Mouse (Mus musculus) midbrain, embryonic 13.5 days (tissue): Measurements from ENCODE around the gene Cd300c. TPM values are rescaled to one million over a fixed set of nuclear protein-coding genes. Genes with fewer than 3 reads are reported as not detected.
"Not testable (repeated sequence)": the region's sequence is repeated elsewhere in the genome, so short reads cannot be mapped to it uniquely, and the experiment has no call there.

ENCODE experiments used
- ATAC-seq: fragments of 200-750 bp; cut with Nextera tagmentation; 2 replicates; pipeline ENCODE4 v1.8.0; 2017; ENCODE audit warnings: mild to moderate bottlenecking, moderate TSS enrichment, moderate library complexity
- H3K27ac ChIP-seq: fragments of 300-500 bp; sonication (generic); 2 replicates; pipeline ENCODE4 v1.5.1; 2015; ENCODE audit warnings: inconsistent platforms, mild to moderate bottlenecking, moderate library complexity
- H3K27me3 ChIP-seq: fragments of 300-500 bp; sonication (generic); 2 replicates; pipeline ENCODE4 v1.6.1; 2015; ENCODE audit warnings: mild to moderate bottlenecking, inconsistent platforms
- H3K36me3 ChIP-seq: fragments of 300-500 bp; sonication (generic); 2 replicates; pipeline ENCODE4 v1.6.1; 2015; ENCODE audit warnings: mild to moderate bottlenecking, inconsistent platforms
- H3K4me1 ChIP-seq: fragments of 300-500 bp; sonication (generic); replicated peaks from 2 replicates; pipeline ENCODE4 v1.6.1; 2015; ENCODE audit warnings: inconsistent platforms
- H3K4me2 ChIP-seq: fragments of 300-500 bp; sonication (generic); replicated peaks from 2 replicates; pipeline ENCODE4 v1.6.1; 2015; ENCODE audit warnings: moderate library complexity, mild to moderate bottlenecking, inconsistent platforms
- H3K4me3 ChIP-seq: fragments of 300-500 bp; sonication (generic); replicated peaks from 2 replicates; pipeline ENCODE4 v1.5.1; 2015; ENCODE audit warnings: mild to moderate bottlenecking, inconsistent platforms
- H3K9ac ChIP-seq: fragments of 300-500 bp; sonication (generic); replicated peaks from 2 replicates; pipeline ENCODE4 v1.6.1; 2015; ENCODE audit warnings: mild to moderate bottlenecking, inconsistent platforms
- H3K9me3 ChIP-seq: fragments of 300-500 bp; sonication (generic); 2 replicates; pipeline ENCODE4 v1.6.1; 2016; ENCODE audit warnings: mild to moderate bottlenecking, inconsistent platforms
- WGBS: fragments of 180-500 bp; shearing (Covaris S2); methylation state at CpG from one replicate; pipeline ENCODE4 v1.1.7; 2015; 5-methylcytosine and 5-hydroxymethylcytosine counted together
- polyA plus RNA-seq: library from polyadenylated mRNA; unstranded; fragments of >200 nt; fragmentation: Nextera tagmentation; extraction: Ambion mirVana; gene quantifications from 2 replicates; pipeline ENCODE4 v1.2.1, GENCODE M21; 2015

Gene Cd300c
- polyA plus RNA-seq = not detected in 2 replicates

- ATAC-seq = no peak
Measured at GRCm38 (mm10) chr11:114968752-114969207, at the start of gene Cd300c. Gene Cd300c (minus strand): TSS chr11:114969157.

GRCm38 (mm10) chr11:115016093-115016492 lies 47.1 kb upstream of the Cd300c start, which contains the start of gene Cd300ld2:
Gene Cd300ld2 (minus strand): TSS chr11:115016193.
- ATAC-seq = not testable (repeated sequence)

More at GRCm38 (mm10) chr11:114968752-114969207, at the start of gene Cd300c:
- H3K9ac ChIP-seq = no peak within 1 kb of the TSS
- no peaks in the 10 kb centered on the region for H3K27me3 ChIP-seq
- H3K9me3 ChIP-seq = peaks cover 12% of the 10 kb centered on the region
- H3K4me1 ChIP-seq = no peaks in the 10 kb centered on the region
- no peak within 1 kb of the TSS for H3K4me3 ChIP-seq
- 87% methylated on average over 9 of the region's 9 CpGs for WGBS
- H3K4me2 ChIP-seq = no peak within 1 kb of the TSS
- H3K27ac ChIP-seq = no peak within 1 kb of the TSS
- no peaks in the 10 kb centered on the region for H3K36me3 ChIP-seq

GRCm38 (mm10) chr11:115004070-115004469 lies 35.1 kb upstream of the Cd300c start:
- no peak overlapping the region for H3K4me3 ChIP-seq
- H3K27ac ChIP-seq = no peak overlapping the region
- H3K4me2 ChIP-seq = no peak overlapping the region
- H3K4me1 ChIP-seq = no peaks in the 10 kb centered on the region
- no peak for ATAC-seq
- no peak overlapping the region for H3K9ac ChIP-seq
- no peaks in the 10 kb centered on the region for H3K27me3 ChIP-seq
- H3K9me3 ChIP-seq = no peaks in the 10 kb centered on the region
- H3K36me3 ChIP-seq = no peaks in the 10 kb centered on the region
- WGBS = 85% methylated on average over 5 of the region's 5 CpGs

More at GRCm38 (mm10) chr11:115016093-115016492, 47.1 kb upstream of the Cd300c start, which contains the start of gene Cd300ld2:
- not testable (repeated sequence) for H3K4me1 ChIP-seq, H3K4me2 ChIP-seq, H3K27ac ChIP-seq, H3K36me3 ChIP-seq, H3K9me3 ChIP-seq, H3K27me3 ChIP-seq, H3K9ac ChIP-seq, H3K4me3 ChIP-seq
- no CpG with 5 or more reads among the region's 7 CpGs for WGBS

DNA sequence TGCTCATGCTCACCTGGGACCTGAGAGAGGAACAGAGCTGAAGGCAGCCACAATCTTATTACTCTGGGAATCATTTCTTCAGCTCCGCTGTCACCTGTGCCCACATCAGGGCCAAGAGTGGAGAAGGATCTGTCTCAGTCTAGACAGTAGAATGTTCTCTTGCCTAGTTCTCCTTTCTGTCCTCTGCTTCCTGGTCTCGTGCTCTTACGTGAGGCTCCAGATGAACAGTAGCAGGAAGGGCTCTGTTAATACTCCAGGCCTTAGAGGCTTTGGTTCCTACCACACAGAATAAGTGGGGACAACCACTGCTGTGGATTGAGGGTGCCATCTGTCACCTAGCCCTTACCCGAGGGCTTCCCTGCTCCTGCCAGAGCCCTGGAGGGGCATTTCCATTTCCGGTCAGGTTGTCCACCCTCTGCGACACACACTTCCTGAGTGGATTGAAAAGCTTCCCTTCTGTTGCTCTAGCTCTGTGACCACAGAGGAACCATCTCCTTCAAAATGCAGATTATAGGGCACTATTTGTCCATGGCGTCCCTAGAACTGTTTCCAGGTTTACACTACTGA lies 32.6 kb upstream of the Cd300c start, which contains the start of gene Cd300c2:
TSS of gene Cd300c2 (minus strand) at position 407 of the 567 bp plus-strand sequence.
- H3K4me2 ChIP-seq = no peak within 1 kb of the TSS
- no peaks in the 10 kb centered on the region for H3K9me3 ChIP-seq
- no peak for ATAC-seq
- no peaks in the 10 kb centered on the region for H3K4me1 ChIP-seq
- H3K4me3 ChIP-seq = no peak within 1 kb of the TSS
- no peak within 1 kb of the TSS for H3K27ac ChIP-seq
- H3K36me3 ChIP-seq = no peaks in the 10 kb centered on the region
- no peak within 1 kb of the TSS for H3K9ac ChIP-seq
- H3K27me3 ChIP-seq = no peaks in the 10 kb centered on the region
- 87% methylated on average over 7 of the region's 7 CpGs for WGBS

- Histone ChIP-seq H3K4me3 (no peak within 1 kb of the TSS), H3K27me3 (no peaks in the 10 kb centered on the region), H3K4me2 (no peak within 1 kb of the TSS), H3K9me3 (no peaks in the 10 kb centered on the region), H3K4me1 (no peaks in the 10 kb centered on the region), H3K27ac (no peak within 1 kb of the TSS), H3K36me3 (no peaks in the 10 kb centered on the region), H3K9ac (no peak within 1 kb of the TSS)
- no peak for ATAC-seq
- WGBS = 79% methylated on average over 4 of the region's 4 CpGs
Measured at GRCm38 (mm10) chr11:114989793-114990192, 20.8 kb upstream of the Cd300c start, which contains the start of gene Cd300ld. Gene Cd300ld (minus strand): TSS chr11:114989922.

GRCm38 (mm10) chr11:114981866-114982265 lies 12.9 kb upstream of the Cd300c start:
- Histone ChIP-seq H3K9me3 (peaks cover 27% of the 10 kb centered on the region), H3K4me1 (no peaks in the 10 kb centered on the region), H3K27me3 (no peaks in the 10 kb centered on the region), H3K4me3 (no peak overlapping the region), H3K4me2 (no peak overlapping the region), H3K36me3 (no peaks in the 10 kb centered on the region), H3K9ac (no peak overlapping the region), H3K27ac (no peak overlapping the region)
- WGBS = 79% methylated on average over 4 of the region's 4 CpGs
- no peak for ATAC-seq

DNA sequence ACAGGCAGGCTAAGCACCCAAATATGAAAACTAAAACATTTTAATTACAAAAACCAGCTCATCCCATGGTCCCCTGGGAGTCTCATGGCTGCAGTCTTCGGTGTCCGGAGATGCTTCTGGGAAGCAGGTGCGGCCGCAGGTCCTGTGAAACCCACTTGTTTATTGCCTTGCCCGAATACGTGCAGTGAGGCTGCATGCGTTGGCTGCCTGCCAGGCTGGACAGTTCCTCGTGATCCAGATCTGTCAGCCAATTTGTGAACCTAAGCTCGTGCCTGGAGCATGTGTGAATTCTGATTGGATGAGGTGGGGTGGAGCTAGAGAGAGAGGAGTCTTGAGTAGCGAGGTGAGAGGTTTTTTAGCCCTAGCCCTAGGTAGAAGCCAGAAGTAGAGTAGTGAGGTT lies 3.8 kb upstream of the Cd300c start:
- 81% methylated on average over 10 of the region's 10 CpGs for WGBS
- no peak for ATAC-seq
- H3K36me3 ChIP-seq = no peaks in the 10 kb centered on the region
- H3K4me3 ChIP-seq = no peak overlapping the region
- H3K9me3 ChIP-seq = peaks cover 25% of the 10 kb centered on the region
- H3K27me3 ChIP-seq = no peaks in the 10 kb centered on the region
- H3K4me2 ChIP-seq = no peak overlapping the region
- H3K4me1 ChIP-seq = no peaks in the 10 kb centered on the region
- H3K27ac ChIP-seq = no peak overlapping the region
- H3K9ac ChIP-seq = no peak overlapping the region

GRCm38 (mm10) chr11:114965182-114965828 lies 3.7 kb downstream of the Cd300c start:
- WGBS = 68% methylated on average over 3 of the region's 3 CpGs
- Histone ChIP-seq H3K9ac (no peak overlapping the region), H3K27ac (no peak overlapping the region), H3K4me3 (no peak overlapping the region), H3K27me3 (no peaks in the 10 kb centered on the region), H3K4me2 (no peak overlapping the region), H3K9me3 (no peaks in the 10 kb centered on the region), H3K4me1 (no peaks in the 10 kb centered on the region), H3K36me3 (no peaks in the 10 kb centered on the region)
- no peak for ATAC-seq

DNA sequence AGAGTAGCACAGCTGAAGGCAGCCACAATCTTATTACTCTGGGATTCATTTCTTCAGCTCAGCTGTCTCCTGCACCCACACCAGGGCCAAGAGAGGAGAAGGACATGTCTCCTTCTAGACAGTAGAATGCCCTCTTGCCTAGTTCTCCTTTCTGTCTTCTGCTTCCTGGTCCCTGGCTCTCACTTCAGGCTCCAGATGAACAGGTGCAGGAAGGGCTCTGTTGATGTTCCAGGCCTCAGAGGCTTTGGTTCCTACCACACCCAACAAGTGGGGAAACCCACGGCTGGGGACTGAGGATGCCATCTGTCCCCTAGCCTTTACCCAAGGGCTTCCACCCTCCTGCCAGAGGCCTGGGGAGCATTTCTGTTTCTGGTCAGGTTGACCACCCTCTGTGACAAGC lies 8.6 kb downstream of the Cd300c start:
- H3K27ac ChIP-seq = no peak overlapping the region
- no peak overlapping the region for H3K4me2 ChIP-seq
- no peak overlapping the region for H3K9ac ChIP-seq
- no peaks in the 10 kb centered on the region for H3K36me3 ChIP-seq
- 77% methylated on average over 1 of the region's 1 CpGs for WGBS
- no peaks in the 10 kb centered on the region for H3K27me3 ChIP-seq
- ATAC-seq = no peak
- no peaks in the 10 kb centered on the region for H3K4me1 ChIP-seq
- H3K4me3 ChIP-seq = no peak overlapping the region
- H3K9me3 ChIP-seq = no peaks in the 10 kb centered on the region

DNA sequence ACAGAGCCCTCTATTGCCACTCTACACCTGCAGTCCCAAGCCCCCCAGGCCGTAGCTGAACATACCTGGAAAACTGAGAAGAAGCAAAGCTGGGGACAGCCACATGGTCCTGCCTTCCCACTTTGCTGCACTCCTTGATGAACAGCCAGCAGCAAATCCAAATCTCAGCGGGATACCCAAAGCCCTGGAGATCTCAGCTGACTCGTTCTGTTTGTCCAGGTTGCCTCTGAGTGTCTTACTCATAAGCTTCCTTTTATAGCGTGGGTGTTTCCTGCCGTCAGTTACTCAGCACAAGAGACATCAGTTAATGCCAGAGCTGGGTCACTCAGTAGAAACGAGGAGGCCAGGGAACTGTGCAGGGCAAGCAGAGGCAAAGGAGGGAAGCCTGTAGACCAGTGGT lies 34.8 kb downstream of the Cd300c start, which contains the start of gene Cd300lb:
TSS of gene Cd300lb (minus strand) at position 243 of the 400 bp plus-strand sequence.
- ATAC-seq = no peak
- no peaks in the 10 kb centered on the region for H3K27me3 ChIP-seq
- H3K36me3 ChIP-seq = no peaks in the 10 kb centered on the region
- H3K9me3 ChIP-seq = no peaks in the 10 kb centered on the region
- H3K9ac ChIP-seq = no peak within 1 kb of the TSS
- no peaks in the 10 kb centered on the region for H3K4me1 ChIP-seq
- no peak within 1 kb of the TSS for H3K4me3 ChIP-seq
- 63% methylated on average over 6 of the region's 6 CpGs for WGBS
- no peak within 1 kb of the TSS for H3K27ac ChIP-seq
- no peak within 1 kb of the TSS for H3K4me2 ChIP-seq

GRCm38 (mm10) chr11:114933591-114933990 lies 35.4 kb downstream of the Cd300c start:
- Histone ChIP-seq H3K4me1 (no peaks in the 10 kb centered on the region), H3K9me3 (no peaks in the 10 kb centered on the region), H3K27me3 (no peaks in the 10 kb centered on the region), H3K4me3 (no peak overlapping the region), H3K9ac (no peak overlapping the region), H3K27ac (no peak overlapping the region), H3K36me3 (no peaks in the 10 kb centered on the region), H3K4me2 (no peak overlapping the region)
- WGBS = 82% methylated on average over 4 of the region's 4 CpGs
- no peak for ATAC-seq

- H3K4me1 ChIP-seq = no peaks in the 10 kb centered on the region
- H3K9ac ChIP-seq = no peak overlapping the region
- WGBS = 85% methylated on average over 5 of the region's 5 CpGs
- H3K4me2 ChIP-seq = no peak overlapping the region
- no peak for ATAC-seq
- no peak overlapping the region for H3K27ac ChIP-seq
- H3K27me3 ChIP-seq = no peaks in the 10 kb centered on the region
- no peaks in the 10 kb centered on the region for H3K9me3 ChIP-seq
- no peaks in the 10 kb centered on the region for H3K36me3 ChIP-seq
- H3K4me3 ChIP-seq = no peak overlapping the region
Measured at GRCm38 (mm10) chr11:114931041-114931440, 37.9 kb downstream of the Cd300c start.
